In the genomic region with DNA sequence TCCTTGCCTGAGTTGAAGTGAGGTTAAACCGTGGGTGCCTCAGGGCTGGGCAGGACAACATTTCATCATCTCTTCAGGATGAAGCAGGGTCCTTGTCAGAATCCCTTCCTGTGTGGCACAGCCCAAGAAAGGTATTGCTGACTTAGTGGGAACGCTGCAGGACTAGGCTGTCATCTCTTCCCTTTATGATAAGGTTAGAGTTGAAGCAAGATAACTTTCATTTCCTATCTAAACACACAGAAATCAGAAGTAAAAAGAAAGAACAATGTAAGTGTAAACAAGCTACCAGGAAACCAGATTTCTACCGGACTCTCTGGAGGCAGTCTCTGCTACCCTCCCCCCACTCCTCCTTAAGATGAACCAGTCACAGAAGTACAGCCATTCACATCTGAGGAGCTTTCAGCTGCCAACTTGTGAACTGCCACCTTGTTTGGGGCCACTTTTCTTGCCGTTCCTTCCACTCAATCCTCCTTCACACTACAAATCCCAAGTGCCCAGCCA, we compare ENCODE assay signal across 9 mouse cellular contexts. TPM values are rescaled to one million over a fixed set of nuclear protein-coding genes. Genes with fewer than 3 reads are reported as not detected.
DNase-seq lines count a peak whose midpoint lies in the region; ATAC-seq and TF ChIP-seq lines count a peak whose summit lies in the region.
"Had no signal": no experiment of that assay in that cellular context is flagged by ENCODE, and none has a peak within 500 bp of the region (broad histone marks: within the 10 kb centered on the region; RNA-seq: fewer than 3 reads in every experiment).

No protein-coding gene starts in this region.

- intact Hi-C loops in gastrocnemius, postnatal 36 days (cut with DNase I) = no loop called here

- peak; percentile 49 for ATAC-seq in liver, embryonic 12.5 days
- ATAC-seq in megakaryocyte progenitor cell, adult 5-6 weeks (replicated peaks; ENCODE audit: poor library complexity) = peak; percentile 6; the same call in 1 of the 2 replicates

- no peak overlapping the region for H3K9ac ChIP-seq in liver, embryonic 12.5 days

- no peaks in the 10 kb centered on the region for H3K36me3 ChIP-seq in E14TG2a.4 (ENCODE audit: insufficient read depth, low read length)
- no peaks in the 10 kb centered on the region for H3K36me3 ChIP-seq in liver, embryonic 12.5 days

- DNase-seq in embryo, embryonic 10.5 days (ENCODE audit: low spot score) = peak; percentile 23
- no peak for DNase-seq in embryo, embryonic 10 days (ENCODE audit: low spot score)
- DNase-seq in gastrocnemius, postnatal 36 days = no peak
- DNase-seq in frontal cortex, postnatal 10 days (ENCODE audit: low spot score in 2 of 2) = no peak
- no peak for DNase-seq in frontal cortex, postnatal 14 days (ENCODE audit: low spot score in 2 of 2)
- DNase-seq: adrenal gland, postnatal 14 days had no signal

- H3K9me3 ChIP-seq in E14TG2a.4 (ENCODE audit: low read length) = no peaks in the 10 kb centered on the region
- H3K9me3 ChIP-seq in liver, embryonic 12.5 days (replicated peaks) = no peaks in the 10 kb centered on the region

- WGBS in liver, embryonic 12.5 days (ENCODE audit: insufficient replicate concordance) = 21% methylated on average over 4 of the region's 4 CpGs

- no peak for TF ChIP-seq CTCF in E14TG2a.4 (conservative IDR thresholded peaks at IDR 0.05; ENCODE audit: low read length)

- 0 out of 2 replicates have a peak overlapping the region, but pooled peaks have one; percentile 23 for H3K4me3 ChIP-seq in E14TG2a.4 (replicated peaks; ENCODE audit: low read length)
- no peak overlapping the region for H3K4me3 ChIP-seq in liver, embryonic 12.5 days

- H3K4me2 ChIP-seq in liver, embryonic 12.5 days = no peak overlapping the region

- peaks cover 86% of the 10 kb centered on the region for H3K4me1 ChIP-seq in E14TG2a.4 (replicated peaks; ENCODE audit: low read depth, low read length)
- 0 out of 2 replicates have a peak, but pooled peaks cover 5% of the 10 kb centered on the region for H3K4me1 ChIP-seq in liver, embryonic 12.5 days

- no peak overlapping the region for H3K27ac ChIP-seq in liver, embryonic 12.5 days

- H3K27me3 ChIP-seq in E14TG2a.4 (ENCODE audit: insufficient read depth, low read length) = peaks cover 13% of the 10 kb centered on the region
- H3K27me3 ChIP-seq in liver, embryonic 12.5 days (replicated peaks) = peaks cover 24% of the 10 kb centered on the region

RNA-seq across cellular contexts. Expression of a gene that starts 3.3 kb away (rescaled TPM):
- 5.7 and 6.7 TPM in 2 replicates for polyA plus RNA-seq in liver, embryonic 12.5 days (2016; fragmentation: Nextera tagmentation; extraction: Ambion mirVana)
- total RNA-seq in megakaryocyte progenitor cell, adult 5-6 weeks (2015) = 9.8 and 10.0 TPM in 2 replicates
- 13.8 and 16.4 TPM in 2 replicates for total RNA-seq in megakaryocyte progenitor cell, adult 5-6 weeks (2017)
- 1 to 10 TPM; 1.9 to 3.5 TPM for total RNA-seq in gastrocnemius, postnatal 36 days (2021)
